Comparison of ENCODE assay signal across 9 mouse cellular contexts in the genomic region with DNA sequence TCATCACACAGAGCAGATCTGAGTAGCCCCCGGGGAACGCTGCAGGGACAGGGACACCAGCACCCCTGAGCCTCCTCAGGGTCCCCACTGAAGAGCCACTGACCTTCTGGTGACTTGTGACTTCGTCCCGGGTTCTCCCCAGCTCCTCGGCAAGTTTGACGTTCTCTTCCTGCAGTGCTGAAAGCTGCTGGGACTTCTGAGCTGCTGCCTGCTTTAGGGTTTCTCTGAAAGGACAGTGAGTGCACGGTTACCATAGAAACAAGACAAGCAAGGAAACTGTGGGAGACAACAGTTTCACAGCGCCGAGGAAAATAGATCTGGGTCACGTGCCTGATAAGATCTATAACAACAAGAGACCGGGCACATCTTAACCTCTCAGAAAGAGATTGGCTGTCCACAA. TPM values are rescaled to one million over a fixed set of nuclear protein-coding genes. Genes with fewer than 3 reads are reported as not detected.
A peak's percentile ranks its signal among the peaks of the same experiment; 100 is the strongest.
DNase-seq lines count a peak whose midpoint lies in the region; ATAC-seq lines count a peak whose summit lies in the region.
"Had no signal": no experiment of that assay in that cellular context is flagged by ENCODE, and none has a peak within 500 bp of the region (broad histone marks: within the 10 kb centered on the region; RNA-seq: fewer than 3 reads in every experiment).

No protein-coding gene starts in this region.

- peaks cover 16% of the 10 kb centered on the region for H3K4me1 ChIP-seq in heart, embryonic 13.5 days
- H3K4me1 ChIP-seq in heart, embryonic 11.5 days (ENCODE audit: control insufficient read depth, insufficient read depth, low read length) = peaks cover 8% of the 10 kb centered on the region; the same call in 1 of the 2 replicates
- H3K4me1 ChIP-seq in liver, embryonic 12.5 days = peaks cover 22% of the 10 kb centered on the region; the same call in 1 of the 2 replicates

- H3K4me3 ChIP-seq in heart, embryonic 13.5 days = no peak overlapping the region
- no peak overlapping the region for H3K4me3 ChIP-seq in heart, embryonic 11.5 days (ENCODE audit: low read depth, low read length)
- H3K4me3 ChIP-seq in liver, embryonic 12.5 days = no peak overlapping the region
- H3K4me3 ChIP-seq: lung, embryonic 15.5 days had no signal

- DNase-seq in CD4-positive, CD25-positive, alpha-beta regulatory T cell, adult 2 months (ENCODE audit: low read depth, low spot score) = peak; percentile 83
- DNase-seq in c-Kit-positive CD71-positive TER-119-negative erythroid progenitor cells, embryonic 14.5 days (ENCODE audit: low read depth) = peak; percentile 23
- DNase-seq in layer of hippocampus, adult 8-10 months (ENCODE audit: low spot score in 2 of 2) = peak; percentile 56 to 58
- no peak for DNase-seq in cerebellum, adult 9-10 months
- no peak for DNase-seq in cerebellum, adult 11-12 months

- no peaks in the 10 kb centered on the region for H3K9me3 ChIP-seq in heart, embryonic 13.5 days
- no peaks in the 10 kb centered on the region for H3K9me3 ChIP-seq in heart, embryonic 11.5 days (replicated peaks; ENCODE audit: control insufficient read depth, low read length)
- no peaks in the 10 kb centered on the region for H3K9me3 ChIP-seq in liver, embryonic 12.5 days (replicated peaks)
- H3K9me3 ChIP-seq: lung, embryonic 15.5 days had no signal

- ATAC-seq in heart, embryonic 13.5 days (ENCODE audit: extremely low read depth, insufficient number of reproducible peaks, low FRiP score, low TSS enrichment) = no peak
- no peak for ATAC-seq in heart, embryonic 11.5 days (replicated peaks; ENCODE audit: insufficient number of reproducible peaks, low FRiP score, low TSS enrichment)
- no peak for ATAC-seq in liver, embryonic 12.5 days

- H3K9ac ChIP-seq in heart, embryonic 13.5 days = peak overlapping the region; percentile 37; the same call in 1 of the 2 replicates
- no peak overlapping the region for H3K9ac ChIP-seq in heart, embryonic 11.5 days (ENCODE audit: low read depth, low read length)
- no peak overlapping the region for H3K9ac ChIP-seq in liver, embryonic 12.5 days
- H3K9ac ChIP-seq: lung, embryonic 15.5 days had no signal

- no peaks in the 10 kb centered on the region for H3K27me3 ChIP-seq in heart, embryonic 13.5 days (replicated peaks)
- no peaks in the 10 kb centered on the region for H3K27me3 ChIP-seq in heart, embryonic 11.5 days (ENCODE audit: control insufficient read depth, insufficient read depth, low read length)
- H3K27me3 ChIP-seq in liver, embryonic 12.5 days (replicated peaks) = no peaks in the 10 kb centered on the region
- H3K27me3 ChIP-seq: lung, embryonic 15.5 days had no signal

- WGBS in heart, embryonic 13.5 days = 31% methylated on average over 11 of the region's 11 CpGs
- 39% methylated on average over 11 of the region's 11 CpGs for WGBS in heart, embryonic 11.5 days (ENCODE audit: insufficient replicate concordance)
- WGBS in liver, embryonic 12.5 days (ENCODE audit: insufficient replicate concordance) = 39% methylated on average over 11 of the region's 11 CpGs

- peak overlapping the region; percentile 25; the same call in 1 of the 2 replicates for H3K4me2 ChIP-seq in heart, embryonic 13.5 days
- no peak overlapping the region for H3K4me2 ChIP-seq in heart, embryonic 11.5 days
- no peak overlapping the region for H3K4me2 ChIP-seq in liver, embryonic 12.5 days
- H3K4me2 ChIP-seq: lung, embryonic 15.5 days had no signal

- peaks cover 85% of the 10 kb centered on the region for H3K36me3 ChIP-seq in heart, embryonic 13.5 days
- H3K36me3 ChIP-seq in heart, embryonic 11.5 days (ENCODE audit: control insufficient read depth, insufficient read depth, low read length) = 0 out of 2 replicates have a peak, but pooled peaks cover 6% of the 10 kb centered on the region
- H3K36me3 ChIP-seq in liver, embryonic 12.5 days = peaks cover 44% of the 10 kb centered on the region

- no peak overlapping the region for H3K27ac ChIP-seq in heart, embryonic 13.5 days (replicated peaks)
- H3K27ac ChIP-seq in heart, embryonic 11.5 days (ENCODE audit: low read depth, low read length) = no peak overlapping the region
- no peak overlapping the region for H3K27ac ChIP-seq in liver, embryonic 12.5 days
- H3K27ac ChIP-seq: lung, embryonic 15.5 days had no signal

RNA-seq across cellular contexts. Expression of a gene that starts 30.7 kb away (rescaled TPM):
- 18.6 and 20.3 TPM in 2 replicates for polyA plus RNA-seq in heart, embryonic 13.5 days (2015; fragmentation: Nextera tagmentation; extraction: Ambion mirVana)
- 22.0 and 22.4 TPM in 2 replicates for polyA plus RNA-seq in heart, embryonic 11.5 days (2014; fragmentation: Nextera tagmentation; extraction: Ambion mirVana)
- total RNA-seq in layer of hippocampus, adult 8-10 months (2022) = 10 to 100 TPM; 78.7 to 91.2 (median 87.3) TPM
- polyA plus RNA-seq in liver, embryonic 12.5 days (2016; fragmentation: Nextera tagmentation; extraction: Ambion mirVana) = 22.6 and 24.1 TPM in 2 replicates

Comparison
In these comparisons a context has a peak if more than half of its experiments do, and no peak if none do; other contexts are left out.
1. DNase-seq: peak in CD4-positive, CD25-positive, alpha-beta regulatory T cell, adult 2 months (single experiment), c-Kit-positive CD71-positive TER-119-negative erythroid progenitor cells, embryonic 14.5 days (single experiment) and layer of hippocampus, adult 8-10 months (2 of 2); none in cerebellum, adult 9-10 months (single experiment) and cerebellum, adult 11-12 months (single experiment).